Mouse (Mus musculus): ENCODE measurements at regions not wholly inside any gene's neighbourhood (a gene's known extent, or its start where the extent isn't known, plus 50 kb on each side); places are given as distances from the start of the nearest gene placed in this dataset.

- DNase-seq (ENCODE audit: low read depth), result no peak
Observed at GRCm38 (mm10) chr4:9083526-9083925, 844.7 kb upstream of the Car8 start.

DNA sequence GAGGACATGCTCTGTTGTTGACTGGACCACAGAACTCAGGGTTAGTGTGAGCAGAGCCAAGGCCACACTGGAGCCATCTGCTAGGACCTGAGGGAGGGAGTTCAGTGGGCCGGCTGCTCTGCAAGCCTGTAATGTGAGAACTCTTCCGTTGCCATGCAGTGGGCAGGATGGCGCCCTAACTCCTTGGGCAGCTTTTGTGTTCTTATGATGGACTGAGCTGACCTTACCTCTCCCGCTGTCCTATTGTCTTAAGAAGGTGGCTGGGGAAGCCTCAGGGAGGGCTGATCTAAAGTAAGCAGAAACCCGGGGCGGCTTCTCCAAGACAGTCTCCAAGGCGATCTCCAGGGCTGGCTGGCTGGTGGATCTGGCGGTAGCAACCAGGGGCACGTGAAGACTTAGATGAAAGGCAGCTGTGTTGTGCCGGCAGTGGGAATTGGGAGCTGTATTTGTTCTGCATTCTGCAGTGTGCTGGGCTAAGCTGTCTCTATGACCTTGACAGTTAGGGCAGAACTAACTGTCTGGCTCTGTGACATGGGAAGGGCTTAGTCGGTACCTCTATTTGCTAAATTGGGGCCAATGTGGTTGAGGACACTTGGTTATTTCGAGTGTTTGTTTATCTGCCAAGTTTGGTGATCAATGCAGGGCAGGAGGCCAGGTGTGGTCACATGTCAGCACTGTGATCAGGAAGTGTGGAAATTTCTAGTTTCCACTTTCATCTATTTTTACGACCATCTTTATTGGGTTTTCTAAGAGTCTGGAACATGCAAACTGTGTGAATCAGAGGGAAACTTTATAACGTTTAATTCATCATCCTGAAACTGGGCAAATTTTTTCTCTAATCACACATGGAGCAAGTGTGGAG is 843.1 kb upstream of the Car8 start:
- peak; percentile 52 for DNase-seq (ENCODE audit: low read depth)

DNA sequence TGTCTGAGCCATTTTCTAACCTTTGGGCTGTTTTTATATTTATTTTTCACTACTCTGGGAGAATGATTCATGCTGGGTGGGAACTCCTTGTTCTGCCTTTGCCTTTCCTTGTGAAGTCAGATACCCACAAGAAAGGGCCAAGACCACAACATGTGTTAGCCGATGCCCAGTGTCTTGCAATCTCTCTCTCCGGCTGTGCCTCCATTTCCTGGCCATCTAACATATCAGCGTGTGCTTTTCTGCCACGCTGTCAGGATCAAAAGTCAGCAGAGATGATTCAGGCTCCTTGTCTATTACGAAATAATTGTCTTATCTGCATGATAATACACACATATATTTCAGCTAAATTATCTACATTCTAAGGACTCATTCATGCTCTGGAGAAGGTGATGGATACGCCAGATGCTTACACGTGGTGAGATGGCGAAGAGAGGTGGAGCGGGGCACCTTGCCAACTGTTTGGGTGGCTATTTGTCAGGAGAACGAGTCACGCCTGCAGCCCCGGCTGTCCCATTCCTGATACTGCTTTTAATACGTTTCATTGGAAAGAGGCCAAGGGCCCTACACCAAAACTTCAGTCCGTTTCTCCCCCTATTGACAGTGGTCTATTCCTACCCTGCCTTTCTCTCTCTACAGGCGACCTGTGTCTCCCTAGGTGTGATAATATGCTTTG is 842.1 kb upstream of the Car8 start:
- peak; percentile 97 for DNase-seq (ENCODE audit: low read depth)

GRCm38 (mm10) chr4:9079828-9080245 is 841.0 kb upstream of the Car8 start:
- no peak for DNase-seq (ENCODE audit: low read depth)

DNA sequence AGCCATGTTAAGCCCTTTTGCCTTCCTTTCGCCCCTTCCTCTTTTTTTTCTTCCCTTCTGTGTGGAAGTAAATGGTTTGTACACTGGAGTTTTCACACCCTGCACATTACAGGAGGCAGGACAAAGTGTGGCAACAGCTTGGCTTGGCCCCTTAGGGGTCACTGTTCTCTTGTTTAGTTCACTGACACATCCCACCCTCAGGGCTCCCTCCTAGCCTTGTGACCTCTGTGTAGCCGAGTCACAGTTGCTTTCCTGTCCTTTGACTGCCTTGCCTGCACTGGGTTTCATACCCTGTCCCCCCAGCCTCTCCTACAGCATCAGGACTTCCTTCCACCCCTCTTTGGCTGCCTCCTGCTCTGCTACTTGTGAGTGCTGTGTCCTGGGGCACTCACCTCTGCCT is 835.6 kb upstream of the Car8 start:
- no peak for DNase-seq (ENCODE audit: low read depth)

- no peak for DNase-seq (ENCODE audit: low read depth)
Observed at GRCm38 (mm10) chr4:9073736-9074428, 835.0 kb upstream of the Car8 start.

DNA sequence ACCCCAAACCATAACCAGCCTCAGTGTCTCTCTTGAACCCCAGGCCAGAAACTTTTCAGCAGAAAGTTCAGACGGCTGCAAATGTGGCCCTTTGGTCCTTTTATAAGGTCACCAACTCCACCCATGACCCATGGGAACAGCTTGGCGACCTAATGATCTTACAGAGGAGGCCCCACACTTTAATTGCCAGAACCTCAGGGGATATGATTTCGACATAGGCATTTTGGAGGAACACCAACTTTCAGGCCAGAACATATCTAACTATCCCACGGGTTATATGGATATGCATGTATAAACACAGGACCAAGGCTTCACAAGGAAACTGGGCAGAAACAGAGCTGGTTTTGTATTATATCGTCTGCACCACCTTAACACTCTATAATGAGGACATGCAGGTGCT is 833.5 kb upstream of the Car8 start:
- no peak for DNase-seq (ENCODE audit: low read depth)

- no peak for DNase-seq (ENCODE audit: low read depth)
Observed at GRCm38 (mm10) chr4:9067874-9068273, 829.0 kb upstream of the Car8 start.

DNA sequence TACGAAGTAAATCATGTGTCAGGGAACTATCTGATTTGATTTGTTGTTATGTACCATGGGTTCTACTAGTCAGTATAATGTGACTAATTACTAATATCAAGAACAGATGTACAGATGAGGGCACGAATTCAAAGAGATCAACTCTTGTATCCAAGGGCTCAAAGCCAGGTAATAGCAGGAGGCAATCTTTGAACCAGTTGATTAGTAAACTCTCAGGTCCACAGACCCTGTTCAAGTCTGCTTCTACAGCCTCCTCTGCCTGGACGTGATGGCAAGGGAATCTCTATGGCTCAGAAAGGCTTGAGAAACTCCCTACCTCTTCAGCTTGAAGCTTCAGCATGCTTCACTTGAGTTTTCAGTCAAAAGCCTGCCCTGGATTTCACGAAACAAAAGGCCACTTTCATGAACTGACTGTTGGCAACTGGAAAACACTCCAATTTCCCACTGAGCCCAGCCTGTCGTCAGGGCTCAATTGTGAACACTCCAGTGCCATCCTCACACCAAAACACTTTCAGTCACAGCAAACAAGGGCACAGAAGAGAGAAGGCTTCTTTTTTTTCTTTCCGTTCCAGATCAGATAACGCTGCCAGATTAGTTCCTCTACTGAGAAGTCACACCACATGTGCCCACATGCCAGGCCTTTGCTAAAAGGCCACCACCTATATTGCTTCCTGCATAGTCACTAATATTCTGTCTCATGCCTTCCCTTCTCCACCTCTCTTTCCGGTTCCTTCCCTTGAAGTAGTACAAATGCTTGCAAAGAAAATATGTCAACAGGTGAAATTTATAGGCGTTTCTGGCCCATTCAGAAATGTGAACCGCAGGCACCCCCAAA is 827.4 kb upstream of the Car8 start:
- DNase-seq (ENCODE audit: low read depth), result peak; percentile 86

GRCm38 (mm10) chr4:9061941-9062340 is 823.1 kb upstream of the Car8 start:
- DNase-seq (ENCODE audit: low read depth), result no peak

DNA sequence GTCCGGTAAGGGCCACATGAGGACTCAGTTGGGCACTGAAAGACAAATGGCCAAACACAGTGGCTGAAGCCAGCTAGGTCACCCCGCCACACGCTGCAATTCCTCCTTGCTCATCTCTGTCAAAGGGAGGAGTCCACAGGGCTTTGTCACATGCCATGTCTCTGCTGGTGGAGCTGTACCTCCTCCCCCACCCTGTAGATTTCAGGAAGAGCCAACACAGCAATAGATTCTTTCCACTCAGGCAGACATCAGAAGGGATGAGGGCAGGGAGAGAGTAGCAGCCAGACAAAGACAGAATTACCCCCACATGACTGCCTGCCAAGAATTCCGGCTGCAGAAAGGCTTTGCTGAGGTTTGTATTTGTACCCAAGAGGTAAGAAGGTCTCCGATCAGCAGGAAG is 821.4 kb upstream of the Car8 start:
- DNase-seq (ENCODE audit: low read depth), result no peak

- no peak for DNase-seq (ENCODE audit: low read depth)
Observed at GRCm38 (mm10) chr4:9057676-9058075, 818.8 kb upstream of the Car8 start.

DNA sequence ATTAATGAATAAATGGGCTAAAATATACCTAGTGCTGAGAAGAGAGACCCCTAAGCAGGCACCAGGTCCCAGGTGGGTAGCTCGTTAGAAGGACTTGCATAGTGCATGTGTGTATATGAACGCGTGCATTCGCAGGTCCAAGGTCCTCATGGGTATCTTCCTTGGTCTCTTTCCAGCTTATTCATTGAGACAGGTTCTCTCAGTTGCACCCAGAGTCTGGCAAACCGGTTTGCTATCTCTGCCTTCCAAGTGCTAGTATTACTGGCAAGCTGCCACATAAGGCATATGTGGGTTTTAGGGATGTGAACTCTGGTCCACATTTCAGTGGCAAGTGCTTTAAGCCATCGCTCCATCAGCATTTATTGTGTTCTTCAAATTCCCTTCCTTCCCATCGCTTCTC is 818.3 kb upstream of the Car8 start:
- no peak for DNase-seq (ENCODE audit: low read depth)

GRCm38 (mm10) chr4:9055876-9056275 is 817.0 kb upstream of the Car8 start:
- no peak for DNase-seq (ENCODE audit: low read depth)

- DNase-seq (ENCODE audit: low read depth), result no peak
Observed at GRCm38 (mm10) chr4:9055266-9055820, 816.5 kb upstream of the Car8 start.

DNA sequence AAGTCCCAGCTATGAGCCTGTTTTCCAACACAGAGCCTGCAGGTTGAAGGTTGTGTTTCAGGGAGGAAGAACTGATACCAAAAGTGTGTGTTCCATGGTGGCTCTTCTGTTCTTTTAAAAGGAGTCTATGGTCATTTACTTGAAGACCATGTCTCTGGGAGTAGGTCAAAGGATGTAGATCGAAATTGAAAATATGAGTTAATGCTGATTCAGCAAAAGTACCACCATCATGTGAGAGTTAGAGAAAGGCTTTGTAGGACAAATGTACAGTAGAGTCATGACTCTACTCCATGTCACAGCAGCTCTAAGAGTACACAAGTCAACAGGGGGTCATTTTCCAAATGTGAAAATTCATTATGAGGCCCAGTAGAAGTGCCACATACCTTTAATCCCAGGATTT is 810.0 kb upstream of the Car8 start:
- no peak for DNase-seq (ENCODE audit: low read depth)

- DNase-seq (ENCODE audit: low read depth), result no peak
Observed at GRCm38 (mm10) chr4:9047151-9047550, 808.3 kb upstream of the Car8 start.

DNA sequence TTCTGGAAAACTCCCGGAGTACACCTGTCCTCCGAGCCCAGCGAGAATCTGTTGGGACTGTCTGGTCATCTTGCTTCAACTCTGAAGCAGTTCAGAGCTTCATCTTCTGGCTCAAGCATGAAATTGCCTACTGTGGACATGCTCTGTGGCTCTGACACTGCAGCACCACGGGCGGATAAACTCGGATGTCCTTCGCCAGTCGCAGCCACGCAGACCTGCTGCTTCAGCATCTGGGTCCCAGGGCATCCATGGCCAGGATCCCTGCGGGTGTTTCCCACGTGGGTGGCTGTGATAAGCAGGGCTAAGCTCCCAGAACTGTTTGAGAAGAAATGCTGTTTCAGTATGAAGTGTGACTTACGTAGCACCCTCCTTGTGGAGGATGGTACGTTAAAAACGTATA is 807.6 kb upstream of the Car8 start:
- no peak for DNase-seq (ENCODE audit: low read depth)

GRCm38 (mm10) chr4:9046030-9046429 is 807.2 kb upstream of the Car8 start:
- DNase-seq (ENCODE audit: low read depth), result no peak

- DNase-seq (ENCODE audit: low read depth), result no peak
Observed at GRCm38 (mm10) chr4:9036005-9036404, 797.2 kb upstream of the Car8 start.

DNA sequence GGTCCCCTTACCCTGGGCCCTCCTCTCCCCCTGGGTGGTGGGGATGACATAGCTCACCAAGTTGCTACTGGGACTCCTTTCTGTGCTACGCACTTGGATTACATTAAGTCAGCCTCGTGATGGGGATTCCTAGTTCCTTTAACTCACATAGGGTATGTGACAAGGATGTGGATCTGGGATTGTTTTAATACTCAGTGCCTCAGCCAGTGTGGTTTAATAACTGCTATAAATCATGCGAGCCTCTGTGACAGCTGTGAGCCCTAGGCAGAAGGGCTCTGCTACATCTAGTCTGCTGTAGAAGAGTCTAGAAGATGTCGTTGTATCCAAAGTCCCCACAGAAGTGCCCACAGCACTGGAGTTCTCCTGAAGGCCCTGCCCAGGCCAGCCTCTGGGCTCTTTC is 796.5 kb upstream of the Car8 start:
- DNase-seq (ENCODE audit: low read depth), result no peak

DNA sequence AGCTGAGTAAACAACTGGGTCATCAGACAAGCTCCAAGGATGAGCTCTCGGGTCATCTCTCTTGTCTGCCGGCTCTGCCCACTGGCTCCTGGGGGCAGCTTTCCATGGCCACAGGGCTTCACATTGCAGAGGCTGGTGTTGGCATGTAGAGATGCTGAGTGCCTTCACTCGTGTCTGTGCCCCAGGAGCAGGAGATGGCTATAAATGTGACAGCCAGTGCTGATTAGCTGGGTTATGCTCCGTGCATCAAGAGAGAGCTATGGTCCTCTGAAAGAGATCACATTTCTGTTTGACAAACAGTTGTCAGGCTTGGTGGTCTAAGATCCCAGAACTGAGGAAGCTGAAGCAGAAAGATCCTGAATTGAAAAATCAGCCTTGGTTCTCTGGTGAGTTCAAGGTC is 795.4 kb upstream of the Car8 start:
- no peak for DNase-seq (ENCODE audit: low read depth)

Data from 416B (cell line).